Mouse (Mus musculus): ENCODE measurements at regions not wholly inside any gene's neighbourhood (a gene's known extent, or its start where the extent isn't known, plus 50 kb on each side); places are given as distances from the start of the nearest gene placed in this dataset.

- peak; percentile 14 for DNase-seq (ENCODE audit: extremely low spot score, low spot score)
These were observed 688.1 kb downstream of the Gm826 start for GRCm38 (mm10) chr2:159645861-159646260.

- no peak for DNase-seq (ENCODE audit: extremely low spot score, low spot score)
These were observed 687.4 kb downstream of the Gm826 start for GRCm38 (mm10) chr2:159646595-159646994.

GRCm38 (mm10) chr2:159652243-159652642 is 681.7 kb downstream of the Gm826 start:
- no peak for DNase-seq (ENCODE audit: extremely low spot score, low spot score)

- DNase-seq (ENCODE audit: extremely low spot score, low spot score) = no peak
These were observed 657.1 kb downstream of the Gm826 start for GRCm38 (mm10) chr2:159676845-159677244.

- no peak for DNase-seq (ENCODE audit: extremely low spot score, low spot score)
These were observed 653.3 kb downstream of the Gm826 start for GRCm38 (mm10) chr2:159680641-159681040.

GRCm38 (mm10) chr2:159703100-159703499 is 630.9 kb downstream of the Gm826 start:
- DNase-seq (ENCODE audit: extremely low spot score, low spot score) = no peak

GRCm38 (mm10) chr2:159708141-159708540 is 625.8 kb downstream of the Gm826 start:
- DNase-seq (ENCODE audit: extremely low spot score, low spot score) = no peak

GRCm38 (mm10) chr2:159714633-159715032 is 619.3 kb downstream of the Gm826 start:
- no peak for DNase-seq (ENCODE audit: extremely low spot score, low spot score)

- no peak for DNase-seq (ENCODE audit: extremely low spot score, low spot score)
These were observed 615.2 kb downstream of the Gm826 start for GRCm38 (mm10) chr2:159718738-159719137.

- DNase-seq (ENCODE audit: extremely low spot score, low spot score) = no peak
These were observed 608.5 kb downstream of the Gm826 start for GRCm38 (mm10) chr2:159725158-159726076.

GRCm38 (mm10) chr2:159729301-159729700 is 604.7 kb downstream of the Gm826 start:
- DNase-seq (ENCODE audit: extremely low spot score, low spot score) = no peak

- no peak for DNase-seq (ENCODE audit: extremely low spot score, low spot score)
These were observed 603.7 kb downstream of the Gm826 start for GRCm38 (mm10) chr2:159730221-159730620.

- DNase-seq (ENCODE audit: extremely low spot score, low spot score) = no peak
These were observed 602.7 kb downstream of the Gm826 start for GRCm38 (mm10) chr2:159731305-159731704.

GRCm38 (mm10) chr2:159732413-159732812 is 601.5 kb downstream of the Gm826 start:
- DNase-seq (ENCODE audit: extremely low spot score, low spot score) = no peak

GRCm38 (mm10) chr2:159734576-159734975 is 599.4 kb downstream of the Gm826 start:
- no peak for DNase-seq (ENCODE audit: extremely low spot score, low spot score)

- DNase-seq (ENCODE audit: extremely low spot score, low spot score) = peak; percentile 16
These were observed 578.4 kb downstream of the Gm826 start for GRCm38 (mm10) chr2:159755541-159756011.

GRCm38 (mm10) chr2:159760806-159761205 is 573.2 kb downstream of the Gm826 start:
- no peak for DNase-seq (ENCODE audit: extremely low spot score, low spot score)

- DNase-seq (ENCODE audit: extremely low spot score, low spot score) = no peak
These were observed 570.8 kb downstream of the Gm826 start for GRCm38 (mm10) chr2:159763115-159763514.
